ENCODE assay signal across 8 mouse cellular contexts in genomic region chr1:45766123-45766522, GRCm38 (mm10). TPM values are rescaled to one million over a fixed set of nuclear protein-coding genes. Genes with fewer than 3 reads are reported as not detected.
DNase-seq lines count a peak whose midpoint lies in the region; ATAC-seq and TF ChIP-seq lines count a peak whose summit lies in the region.

No protein-coding gene starts in this region.

- H3K4me2 ChIP-seq in forebrain, embryonic 11.5 days (ENCODE audit: low read depth, low read length, severe bottlenecking), result no peak overlapping the region
- no peak overlapping the region for H3K4me2 ChIP-seq in forebrain, embryonic 13.5 days
- H3K4me2 ChIP-seq in lung, postnatal 0 days (replicated peaks; ENCODE audit: low read depth, low read length), result no peak overlapping the region

- intact Hi-C loops in gastrocnemius, postnatal 14 days (cut with DNase I; ENCODE audit: low total_unique reads), result loop anchor here (5.0 kb wide), 1 partner anchor 334 kb away; no protein-coding TSS in a partner anchor

- peak; percentile 84 for TF ChIP-seq CTCF in lung, postnatal 0 days (IDR thresholded peaks at IDR 0.05)

- no peak; the same call in 1 of the 2 replicates for TF ChIP-seq EP300 in lung, postnatal 0 days (IDR thresholded peaks at IDR 0.05)

- no peaks in the 10 kb centered on the region for H3K4me1 ChIP-seq in forebrain, embryonic 11.5 days (replicated peaks; ENCODE audit: control insufficient read depth, insufficient read depth, low read length)
- no peaks in the 10 kb centered on the region for H3K4me1 ChIP-seq in forebrain, embryonic 13.5 days
- no peaks in the 10 kb centered on the region for H3K4me1 ChIP-seq in lung, postnatal 0 days (ENCODE audit: insufficient read depth, low read depth, low read length)

- H3K4me3 ChIP-seq in forebrain, embryonic 11.5 days (ENCODE audit: low read depth, low read length), result no peak overlapping the region
- H3K4me3 ChIP-seq in forebrain, embryonic 13.5 days, result no peak overlapping the region
- no peak overlapping the region for H3K4me3 ChIP-seq in lung, postnatal 0 days (ENCODE audit: low read depth, low read length)

- no peaks in the 10 kb centered on the region for H3K9me3 ChIP-seq in forebrain, embryonic 11.5 days (ENCODE audit: control insufficient read depth, low read length)
- H3K9me3 ChIP-seq in forebrain, embryonic 13.5 days (replicated peaks), result no peaks in the 10 kb centered on the region
- H3K9me3 ChIP-seq in lung, postnatal 0 days (ENCODE audit: low read length), result no peaks in the 10 kb centered on the region

- H3K27ac ChIP-seq in forebrain, embryonic 11.5 days (ENCODE audit: low read depth, low read length), result no peak overlapping the region
- H3K27ac ChIP-seq in forebrain, embryonic 13.5 days, result no peak overlapping the region
- H3K27ac ChIP-seq in lung, postnatal 0 days (ENCODE audit: low read length), result peak overlapping the region; percentile 40; the same call in 1 of the 2 replicates

- DNase-seq in forebrain, embryonic 11.5 days (ENCODE audit: low spot score), result peak; percentile 78
- peak; percentile 28 for DNase-seq in MEL-GATA-1-ER (ENCODE audit: extremely low read depth, low read depth)
- DNase-seq in cerebellum, adult 9-11 months, result peak; percentile 27
- DNase-seq in gastrocnemius, postnatal 14 days, result peak; percentile 83
- peak; percentile 61 for DNase-seq in kidney, postnatal 14 days
- DNase-seq in lung, postnatal 0 days (ENCODE audit: low spot score), result peak; percentile 85
- peak; percentile 26 for DNase-seq in right cerebral cortex, postnatal 25 days

- 27% methylated on average over 8 of the region's 8 CpGs for WGBS in forebrain, embryonic 11.5 days
- WGBS in forebrain, embryonic 13.5 days, result 28% methylated on average over 8 of the region's 8 CpGs
- WGBS in lung, postnatal 0 days, result 15% methylated on average over 8 of the region's 8 CpGs

- no peak for ATAC-seq in forebrain, embryonic 11.5 days (replicated peaks; ENCODE audit: low FRiP score)
- no peak; the same call in 1 of the 2 replicates for ATAC-seq in forebrain, embryonic 13.5 days
- ATAC-seq in lung, postnatal 0 days, result peak; percentile 42; the same call in 1 of the 2 replicates

- H3K27me3 ChIP-seq in forebrain, embryonic 11.5 days (ENCODE audit: control insufficient read depth, insufficient read depth, low read length), result no peaks in the 10 kb centered on the region
- no peaks in the 10 kb centered on the region for H3K27me3 ChIP-seq in forebrain, embryonic 13.5 days
- H3K27me3 ChIP-seq in lung, postnatal 0 days (replicated peaks; ENCODE audit: insufficient read depth, low read length), result no peaks in the 10 kb centered on the region

- H3K36me3 ChIP-seq in forebrain, embryonic 11.5 days (ENCODE audit: control insufficient read depth, insufficient read depth, low read length), result no peaks in the 10 kb centered on the region
- no peaks in the 10 kb centered on the region for H3K36me3 ChIP-seq in forebrain, embryonic 13.5 days (ENCODE audit: poor library complexity, severe bottlenecking)
- H3K36me3 ChIP-seq in lung, postnatal 0 days (ENCODE audit: insufficient read depth, low read length), result no peaks in the 10 kb centered on the region

- H3K9ac ChIP-seq in forebrain, embryonic 11.5 days (ENCODE audit: low read length), result no peak overlapping the region
- no peak overlapping the region for H3K9ac ChIP-seq in forebrain, embryonic 13.5 days
- H3K9ac ChIP-seq in lung, postnatal 0 days (replicated peaks; ENCODE audit: low read depth), result no peak overlapping the region

RNA-seq across cellular contexts. Expression of gene Wdr75, which starts 28.8 kb away (rescaled TPM):
- 81.3 and 82.3 TPM in 2 replicates for polyA plus RNA-seq in forebrain, embryonic 11.5 days (2014; fragmentation: Nextera tagmentation; extraction: Ambion mirVana)
- polyA plus RNA-seq in forebrain, embryonic 13.5 days (2015; fragmentation: Nextera tagmentation; extraction: Ambion mirVana), result 70.4 and 80.2 TPM in 2 replicates
- 10 to 100 TPM; 17.5 to 20.8 TPM for total RNA-seq in gastrocnemius, postnatal 14 days (2021)
- 29.3 and 31.3 TPM in 2 replicates for polyA plus RNA-seq in lung, postnatal 0 days (2015; fragmentation: Nextera tagmentation; extraction: Ambion mirVana)

Comparison
In these comparisons a context has a peak if more than half of its experiments do, and no peak if none do; other contexts are left out.
1. DNase-seq: peak in every context shown above with its lines; median percentile 85 in lung, postnatal 0 days; 83 in gastrocnemius, postnatal 14 days; 78 in forebrain, embryonic 11.5 days; 61 in kidney, postnatal 14 days; 28 in MEL-GATA-1-ER; 27 in cerebellum, adult 9-11 months; 26 in right cerebral cortex, postnatal 25 days.